Mouse (Mus musculus) lung, adult 2 months (tissue): ENCODE measurements around the gene Prss1. TPM values are rescaled to one million over a fixed set of nuclear protein-coding genes. Genes with fewer than 3 reads are reported as not detected.
"Not testable (repeated sequence)": the region's sequence is repeated elsewhere in the genome, so short reads cannot be mapped to it uniquely, and the experiment has no call there.

ENCODE experiments used
- DNase-seq: peaks from one replicate; pipeline ENCODE4 v3.0.0; 2022
- H3K4me1 ChIP-seq: fragments of 200-500 bp; 2 replicates; pipeline ENCODE4 v1.6.1; 2011; ENCODE audit warnings: low read length; ENCODE audit not compliant: control insufficient read depth, insufficient read depth
- H3K4me3 ChIP-seq: fragments of 200-500 bp; replicated peaks from 2 replicates; pipeline ENCODE3; 2011; ENCODE audit warnings: low read depth, mild to moderate bottlenecking, control low read depth, low read length; ENCODE audit errors: extremely low read depth
- CTCF ChIP-seq: fragments of 200-500 bp; IDR thresholded peaks from 2 replicates; pipeline ENCODE4 v1.5.1; 2011; ENCODE audit warnings: mild to moderate bottlenecking, low read length, control low read depth; ENCODE audit not compliant: insufficient read depth
- POLR2A ChIP-seq: fragments of 200-500 bp; IDR thresholded peaks from 2 replicates; pipeline ENCODE4 v1.6.1; 2011; ENCODE audit warnings: low read depth, mild to moderate bottlenecking, control low read depth, low read length, borderline replicate concordance; ENCODE audit errors: extremely low read depth
- WGBS: fragments of 180-500 bp; shearing (Covaris S2); methylation state at CpG from one replicate; pipeline ENCODE4 v1.1.7; 2018; 5-methylcytosine and 5-hydroxymethylcytosine counted together
- polyA plus RNA-seq: library from polyadenylated mRNA; depleted of rRNA; stranded (reverse); fragments of >200 nt; gene quantifications from 2 replicates; pipeline ENCODE4 v1.2.3, GENCODE M21; 2012; rRNA removed

Prss1 gene
- not detected in 2 replicates for polyA plus RNA-seq

DNA sequence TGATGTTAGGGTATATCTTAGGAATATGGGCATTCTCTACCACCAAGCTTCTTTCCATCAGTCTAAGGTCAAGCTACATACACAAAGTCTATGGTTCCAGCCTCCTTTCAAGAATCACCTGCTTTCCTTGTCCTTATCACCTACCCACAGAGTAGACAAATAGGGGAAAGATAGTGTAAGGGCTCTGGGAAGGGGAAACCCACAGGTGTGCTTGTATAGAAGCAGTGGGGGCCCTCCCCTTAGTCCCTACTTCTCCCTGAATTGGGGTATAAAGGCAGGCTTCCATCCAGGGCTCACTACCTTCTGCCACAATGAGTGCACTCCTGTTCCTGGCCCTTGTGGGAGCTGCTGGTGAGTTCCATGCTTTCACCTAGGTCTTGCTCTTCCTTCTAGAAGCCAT lies at the start of gene Prss1:
TSS of gene Prss1 (plus strand) at position 301 of the 400 bp plus-strand sequence.
- DNase-seq, H3K4me3 ChIP-seq, H3K4me1 ChIP-seq: not testable (repeated sequence)

DNA sequence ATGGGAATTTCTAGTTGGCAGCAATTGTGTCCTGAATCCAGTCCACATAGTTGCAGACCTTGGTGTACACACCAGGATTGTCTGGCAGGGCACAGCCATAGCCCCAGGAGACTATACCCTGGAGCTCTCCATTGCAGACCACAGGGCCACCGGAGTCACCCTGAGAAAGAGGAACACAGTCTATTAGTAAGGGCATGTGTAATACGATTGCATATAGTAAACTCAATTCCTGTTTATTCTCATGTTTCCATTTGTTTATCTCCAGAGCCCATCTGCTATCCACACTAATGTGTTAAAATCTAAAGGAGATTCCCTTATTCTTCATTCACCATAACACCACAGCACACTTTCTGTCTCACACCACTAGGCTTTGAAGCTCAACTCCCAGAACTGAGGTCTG lies 16.5 kb upstream of the Prss1 start:
- not testable (repeated sequence) for H3K4me3 ChIP-seq, H3K4me1 ChIP-seq, DNase-seq
- 83% methylated on average over 2 of the region's 2 CpGs for WGBS

DNA sequence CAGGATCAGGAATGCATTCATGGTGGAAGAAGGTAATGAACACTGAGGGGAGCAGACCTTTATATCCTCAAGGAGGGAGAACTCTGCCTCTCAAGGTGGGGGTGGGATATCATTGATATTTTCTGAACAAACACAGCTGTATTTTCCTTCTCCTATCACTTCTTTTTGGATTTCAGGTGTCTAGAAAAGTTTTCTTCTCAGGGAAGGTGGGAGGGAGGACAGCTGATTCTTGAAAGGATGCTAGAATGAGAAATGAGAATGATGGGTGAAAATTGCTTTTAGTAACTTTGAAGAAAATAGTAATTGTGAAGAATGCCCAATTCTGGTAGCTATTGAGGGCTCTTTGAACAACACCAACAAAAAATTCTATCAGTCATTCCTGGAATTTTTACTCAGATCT lies 12.7 kb upstream of the Prss1 start, which contains the start of gene Gm10334:
TSS of gene Gm10334 (minus strand) at position 101 of the 400 bp plus-strand sequence.
- DNase-seq, H3K4me1 ChIP-seq, H3K4me3 ChIP-seq: not testable (repeated sequence)

DNA sequence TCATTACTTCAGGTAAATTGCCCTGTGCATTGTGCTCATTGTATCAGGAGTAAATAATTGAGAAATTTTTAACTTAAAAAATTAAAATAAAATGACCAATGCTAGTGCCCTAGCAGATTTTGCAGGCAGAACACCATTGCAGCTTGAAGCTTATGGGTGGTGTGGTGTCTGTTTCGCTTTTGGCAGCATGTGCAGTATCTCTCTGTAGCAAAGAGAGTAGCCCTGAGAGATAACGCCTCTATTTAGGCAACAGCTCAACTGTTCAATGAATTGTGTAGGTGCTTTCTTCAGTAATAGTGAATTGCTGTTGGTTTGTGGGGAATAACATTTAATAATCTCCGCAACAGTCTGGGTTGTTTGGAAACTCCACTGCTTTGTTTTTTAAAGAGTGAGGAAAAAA lies 40.6 kb downstream of the Prss1 start:
- Histone ChIP-seq H3K4me3 (no peak overlapping the region), H3K4me1 (no peaks in the 10 kb centered on the region)
- 69% methylated on average over 3 of the region's 3 CpGs for WGBS
- DNase-seq, result no peak
- TF ChIP-seq CTCF (no peak), POLR2A (no peak)

DNA sequence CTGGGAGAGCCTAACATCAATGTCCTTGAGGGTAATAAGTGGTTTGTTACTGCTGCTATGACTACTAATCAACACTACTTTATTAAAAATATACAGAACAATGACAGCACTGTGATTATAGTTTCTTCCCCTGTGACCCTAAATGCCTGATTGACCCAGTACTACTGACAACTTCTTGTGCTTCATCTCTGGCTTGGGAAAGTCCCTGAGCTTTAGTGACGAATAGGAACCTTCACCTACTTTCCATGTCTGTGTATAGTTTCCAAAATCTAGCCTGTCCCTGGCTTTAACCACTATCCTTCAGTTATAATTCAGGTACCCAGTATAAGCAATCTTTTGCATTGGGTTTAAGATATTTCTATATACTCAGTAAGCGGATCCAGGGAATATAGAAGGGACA lies 46.2 kb downstream of the Prss1 start:
- H3K4me3 ChIP-seq, result no peak overlapping the region
- DNase-seq, result no peak
- TF ChIP-seq POLR2A (no peak), CTCF (no peak)
- H3K4me1 ChIP-seq, result no peaks in the 10 kb centered on the region
- 81% methylated on average over 2 of the region's 2 CpGs for WGBS

DNA sequence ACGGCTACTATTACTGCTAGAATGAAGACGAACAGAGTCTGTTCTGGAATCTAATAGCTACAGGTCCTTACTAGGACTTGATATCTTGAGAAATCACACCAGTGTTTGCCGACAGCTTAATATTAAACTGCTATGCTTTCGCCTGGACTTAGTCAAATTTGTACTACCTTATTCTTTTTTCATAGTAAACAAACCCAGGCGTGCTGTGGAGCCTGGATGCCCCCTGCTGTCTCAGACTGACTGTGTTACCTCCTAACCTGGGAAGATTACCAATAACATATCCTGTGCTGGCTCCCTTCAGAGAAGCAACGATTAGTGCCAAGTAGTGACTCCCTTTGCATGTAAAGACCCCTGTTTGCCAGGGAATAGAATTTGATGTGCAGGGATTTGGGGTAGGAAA lies 46.6 kb downstream of the Prss1 start:
- DNase-seq, result no peak
- WGBS, result 65% methylated on average over 6 of the region's 6 CpGs
- TF ChIP-seq POLR2A (no peak), CTCF (no peak)
- Histone ChIP-seq H3K4me3 (no peak overlapping the region), H3K4me1 (no peaks in the 10 kb centered on the region)

Other genes starting within 250 kb of the Prss1 start
- gene Try4, start 156.7 kb upstream of the Prss1 start, polyA plus RNA-seq, result 0.37 and 14.4 TPM in 2 replicates
- gene Try5, start 142.1 kb upstream of the Prss1 start, polyA plus RNA-seq, result 4.7 TPM in 1 of 2 replicates, not detected in the other
- gene Try10, start 104.8 kb upstream of the Prss1 start, polyA plus RNA-seq, result not detected in 2 replicates
- 0.29 TPM in 1 of 2 replicates, not detected in the other for gene Prss3, start 81.3 kb upstream of the Prss1 start, polyA plus RNA-seq
- gene Gm5771, start 66.6 kb upstream of the Prss1 start, polyA plus RNA-seq, result not detected in 2 replicates
- not detected in 2 replicates for gene Gm10334, start 12.8 kb upstream of the Prss1 start, polyA plus RNA-seq
- gene Prss2, start 62.9 kb downstream of the Prss1 start, polyA plus RNA-seq, result 0.46 and 17.9 TPM in 2 replicates
- 13.0 and 16.2 TPM in 2 replicates for gene Ephb6, start 146.6 kb downstream of the Prss1 start, polyA plus RNA-seq
- 3.0 and 4.5 TPM in 2 replicates for gene Trpv6, start 177.5 kb downstream of the Prss1 start, polyA plus RNA-seq
- not detected in 2 replicates for gene Trpv5, start 221.8 kb downstream of the Prss1 start, polyA plus RNA-seq
- gene Llcfc1, start 225.5 kb downstream of the Prss1 start, polyA plus RNA-seq, result not detected in 2 replicates
- gene Kel, start 245.4 kb downstream of the Prss1 start, polyA plus RNA-seq, result not detected in 2 replicates